Mouse (Mus musculus) thymus, adult 18-20 months (tissue): ENCODE results near the gene Arhgef40.
A peak's percentile ranks its signal among the peaks of the same experiment; 100 is the strongest.

ENCODE experiments used
- DNase-seq, 2 experiments: peaks; one replicate each; pipeline ENCODE4 v3.0.0; 2022; ENCODE audit warnings: mixed read lengths in 2 of 2

The Arhgef40 gene

GRCm38 (mm10) chr14:52005141-52005540 lies 20.6 kb downstream of the Arhgef40 start:
- peak in 1 of 2 experiments; percentile 8 for DNase-seq

GRCm38 (mm10) chr14:52005616-52006015 lies 21.1 kb downstream of the Arhgef40 start:
- DNase-seq, result no peak

GRCm38 (mm10) chr14:52006241-52006640 lies 21.7 kb downstream of the Arhgef40 start:
- DNase-seq, result peak in 1 of 2 experiments; percentile 31

- DNase-seq, result peak in 1 of 2 experiments; percentile 22
These were observed 22.3 kb downstream of the Arhgef40 start for GRCm38 (mm10) chr14:52006771-52007170.

- peak; percentile 86 to 88 for DNase-seq
These were observed 24.0 kb downstream of the Arhgef40 start for GRCm38 (mm10) chr14:52008321-52009203.

- DNase-seq, result no peak
These were observed 24.8 kb downstream of the Arhgef40 start for GRCm38 (mm10) chr14:52009361-52009760.

- no peak for DNase-seq
These were observed 25.3 kb downstream of the Arhgef40 start for GRCm38 (mm10) chr14:52009841-52010240.

GRCm38 (mm10) chr14:52010446-52011111 lies 26.1 kb downstream of the Arhgef40 start:
- peak in 1 of 2 experiments; percentile 14 for DNase-seq

GRCm38 (mm10) chr14:52011683-52012082 lies 27.2 kb downstream of the Arhgef40 start:
- DNase-seq, result no peak

- DNase-seq, result no peak
These were observed 27.6 kb downstream of the Arhgef40 start for GRCm38 (mm10) chr14:52012085-52012484.

GRCm38 (mm10) chr14:52012553-52012952 lies 28.0 kb downstream of the Arhgef40 start:
- no peak for DNase-seq

- DNase-seq, result no peak
These were observed 28.6 kb downstream of the Arhgef40 start for GRCm38 (mm10) chr14:52013021-52013610.

GRCm38 (mm10) chr14:52013771-52014219 lies 29.3 kb downstream of the Arhgef40 start:
- DNase-seq, result peak; percentile 83 to 85

- DNase-seq, result no peak
These were observed 29.8 kb downstream of the Arhgef40 start for GRCm38 (mm10) chr14:52014271-52014760.

- DNase-seq, result peak in 1 of 2 experiments; percentile 43
These were observed 30.3 kb downstream of the Arhgef40 start for GRCm38 (mm10) chr14:52014761-52015311.

- no peak for DNase-seq
These were observed 31.1 kb downstream of the Arhgef40 start, which contains the start of gene Tmem253 for GRCm38 (mm10) chr14:52015445-52016100. Gene Tmem253 (plus strand): TSS chr14:52015658.

- DNase-seq, result no peak
These were observed 32.3 kb downstream of the Arhgef40 start for GRCm38 (mm10) chr14:52016625-52017405.

- no peak for DNase-seq
These were observed 33.1 kb downstream of the Arhgef40 start for GRCm38 (mm10) chr14:52017662-52018061.

GRCm38 (mm10) chr14:52018248-52019050 lies 33.9 kb downstream of the Arhgef40 start:
- peak in 1 of 2 experiments; percentile 19 for DNase-seq

GRCm38 (mm10) chr14:52019051-52019589 lies 34.6 kb downstream of the Arhgef40 start:
- DNase-seq, result no peak
